Mouse (Mus musculus) embryonic facial prominence, embryonic 11.5 days (tissue): ENCODE data around the gene Dcaf15. TPM values are rescaled to one million over a fixed set of nuclear protein-coding genes. Genes with fewer than 3 reads are reported as not detected.

Experiments used
- ATAC-seq: fragments of 200-750 bp; cut with Nextera tagmentation; replicated peaks from 2 replicates; pipeline ENCODE4 v1.8.0; 2017; ENCODE audit warnings: low read depth; ENCODE audit not compliant: insufficient number of reproducible peaks, low FRiP score, low TSS enrichment
- DNase-seq: peaks from one replicate; pipeline ENCODE4 v3.0.0-alpha.2; 2015; ENCODE audit warnings: low spot score
- H3K27ac ChIP-seq: fragments of 300-500 bp; sonication (generic); replicated peaks from 2 replicates; pipeline ENCODE4 v1.5.1; 2014; ENCODE audit warnings: mild to moderate bottlenecking, low read depth, low read length, control low read depth
- H3K27me3 ChIP-seq: fragments of 300-500 bp; sonication (generic); 2 replicates; pipeline ENCODE4 v1.6.1; 2014; ENCODE audit warnings: mild to moderate bottlenecking, low read length, moderate library complexity, mixed read lengths; ENCODE audit not compliant: control insufficient read depth, insufficient read depth
- H3K36me3 ChIP-seq: fragments of 300-500 bp; sonication (generic); replicated peaks from 2 replicates; pipeline ENCODE4 v1.6.1; 2014; ENCODE audit warnings: low read depth, mild to moderate bottlenecking, low read length, moderate library complexity, mixed read lengths; ENCODE audit not compliant: control insufficient read depth, insufficient read depth
- H3K4me1 ChIP-seq: fragments of 300-500 bp; sonication (generic); 2 replicates; pipeline ENCODE4 v1.6.1; 2014; ENCODE audit warnings: low read length, mixed read lengths; ENCODE audit not compliant: control insufficient read depth, insufficient read depth
- H3K4me2 ChIP-seq: fragments of 300-500 bp; sonication (generic); 2 replicates; pipeline ENCODE4 v1.6.1; 2014; ENCODE audit warnings: low read depth, mild to moderate bottlenecking, control low read depth, low read length, moderate library complexity
- H3K4me3 ChIP-seq: fragments of 300-500 bp; sonication (generic); 2 replicates; pipeline ENCODE4 v1.5.1; 2014; ENCODE audit warnings: low read depth, low read length, control low read depth
- H3K9ac ChIP-seq: fragments of 300-500 bp; sonication (generic); replicated peaks from 2 replicates; pipeline ENCODE4 v1.6.1; 2014; ENCODE audit warnings: mild to moderate bottlenecking, control low read depth, low read length
- H3K9me3 ChIP-seq: fragments of 300-500 bp; sonication (generic); replicated peaks from 2 replicates; pipeline ENCODE4 v1.6.1; 2016; ENCODE audit warnings: mild to moderate bottlenecking, low read length, inconsistent platforms, mixed read lengths; ENCODE audit not compliant: control insufficient read depth
- WGBS: fragments of 180-500 bp; shearing (Covaris S2); extraction: QIAGEN DNeasy Blood & Tissue Kit; methylation state at CpG from one replicate; pipeline ENCODE4 v1.1.7; 2014; 5-methylcytosine and 5-hydroxymethylcytosine counted together
- polyA plus RNA-seq: library from polyadenylated mRNA; unstranded; fragments of >200 nt; fragmentation: Nextera tagmentation; extraction: Ambion mirVana; gene quantifications from 2 replicates; pipeline ENCODE4 v1.2.1, GENCODE M21; 2014

The Dcaf15 gene
- polyA plus RNA-seq, 1 experiment from 2014 or later, result 9.8 TPM

GRCm38 (mm10) chr8:84115646-84116045, 11.1 kb upstream of the Dcaf15 start:
- WGBS, result 82% methylated on average over 6 of the region's 6 CpGs
- no peak overlapping the region for H3K4me3 ChIP-seq
- no peaks in the 10 kb centered on the region for H3K36me3 ChIP-seq
- no peaks in the 10 kb centered on the region for H3K9me3 ChIP-seq
- DNase-seq (no peak), ATAC-seq (no peak)
- H3K4me1 ChIP-seq, result no peaks in the 10 kb centered on the region
- H3K27ac ChIP-seq, result no peak overlapping the region
- no peak overlapping the region for H3K9ac ChIP-seq
- H3K27me3 ChIP-seq, result no peaks in the 10 kb centered on the region
- no peak overlapping the region for H3K4me2 ChIP-seq

DNA sequence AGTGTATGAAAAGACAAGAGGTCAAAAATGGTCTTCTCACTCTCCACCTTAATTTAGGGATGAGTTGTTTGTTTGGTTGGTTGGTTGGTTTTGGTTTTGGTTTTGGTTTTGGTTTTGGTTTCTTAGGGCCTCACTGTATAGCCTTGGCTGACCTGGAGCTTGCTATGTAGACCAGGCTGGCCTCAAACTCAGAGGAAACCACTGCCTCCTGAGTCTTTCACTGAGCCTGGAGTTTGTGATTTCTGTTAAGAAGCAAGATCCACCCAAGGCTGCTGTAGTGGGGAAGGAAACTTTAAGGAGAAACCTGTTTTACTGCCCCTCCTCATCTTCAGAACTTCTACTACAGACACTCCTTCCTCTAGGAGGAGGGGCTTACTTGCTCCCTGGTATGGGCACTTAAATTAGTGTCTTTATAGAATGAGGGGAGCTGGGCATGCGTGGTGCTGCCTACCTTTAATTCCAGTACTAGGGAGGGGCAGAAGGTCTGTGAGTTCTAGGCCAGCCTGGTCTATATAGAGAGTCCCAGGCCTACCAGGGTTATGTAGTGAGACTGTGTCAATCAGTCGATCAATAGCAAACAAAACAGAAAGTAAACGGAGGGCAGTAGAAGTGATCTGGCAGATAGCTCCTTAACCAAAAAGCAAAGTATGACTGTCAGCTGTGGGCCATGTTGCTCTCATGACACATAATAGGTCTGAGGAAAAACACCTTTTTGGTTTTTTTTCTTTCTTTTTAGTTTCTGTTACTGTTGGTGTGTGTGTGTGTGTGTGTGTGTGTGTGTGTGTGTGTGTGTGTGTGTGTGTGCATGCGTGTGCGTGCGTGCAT, 1.9 kb upstream of the Dcaf15 start:
- ATAC-seq, result no peak
- Histone ChIP-seq H3K4me3 (no peak overlapping the region), H3K4me2 (no peak overlapping the region), H3K9ac (no peak overlapping the region), H3K27ac (no peak overlapping the region), H3K4me1 (peaks cover 4% of the 10 kb centered on the region; the same call in 1 of the 2 replicates), H3K27me3 (no peaks in the 10 kb centered on the region), H3K36me3 (no peaks in the 10 kb centered on the region), H3K9me3 (no peaks in the 10 kb centered on the region)
- DNase-seq, result no peak
- 91% methylated on average over 6 of the region's 6 CpGs for WGBS

DNA sequence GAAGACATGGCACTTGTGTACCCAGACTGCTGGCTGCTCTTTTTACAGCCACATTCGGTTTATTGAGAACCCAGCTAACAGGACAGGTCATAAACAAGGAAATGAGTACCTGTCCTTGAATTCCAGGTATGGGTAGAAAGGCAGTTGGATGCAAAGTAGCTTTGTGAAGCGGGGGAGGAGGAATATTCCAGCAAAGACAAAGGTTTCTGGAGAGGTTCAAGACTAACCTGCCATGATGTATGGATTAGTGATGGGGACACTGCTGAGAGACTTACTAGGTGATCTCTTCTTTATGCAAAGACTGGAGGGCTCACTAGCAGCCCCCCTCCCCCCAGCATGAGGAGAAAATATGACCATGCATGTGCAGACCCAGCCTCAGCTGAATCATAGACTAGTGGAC, 1.1 kb upstream of the Dcaf15 start:
- no peak overlapping the region for H3K4me2 ChIP-seq
- no peak for DNase-seq
- no peaks in the 10 kb centered on the region for H3K36me3 ChIP-seq
- H3K27me3 ChIP-seq, result no peaks in the 10 kb centered on the region
- H3K9ac ChIP-seq, result no peak overlapping the region
- no peak overlapping the region for H3K4me3 ChIP-seq
- no peak for ATAC-seq
- no peak overlapping the region for H3K27ac ChIP-seq
- H3K9me3 ChIP-seq, result no peaks in the 10 kb centered on the region
- H3K4me1 ChIP-seq, result peaks cover 4% of the 10 kb centered on the region; the same call in 1 of the 2 replicates
- WGBS, result 89% methylated on average over 2 of the region's 2 CpGs

DNA sequence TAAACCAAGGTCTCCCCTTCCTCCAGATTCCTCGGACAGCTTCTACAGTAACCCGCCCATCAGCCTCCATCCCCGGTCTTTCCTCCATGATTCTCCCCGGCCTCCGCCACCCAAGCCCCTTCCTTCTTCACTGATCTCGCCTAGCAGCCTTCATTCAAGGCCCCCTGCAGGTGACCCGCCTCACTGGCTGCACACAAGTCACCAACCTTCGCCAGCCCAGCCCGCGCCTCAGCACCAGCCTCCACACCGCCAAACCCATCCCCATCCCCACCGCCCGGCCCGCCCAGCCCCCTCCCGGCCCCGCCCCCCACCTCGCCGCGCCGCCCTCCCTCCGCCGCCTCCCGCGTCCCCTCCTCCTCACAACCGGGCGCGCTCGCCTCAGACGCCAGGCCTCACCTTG, 347 bp downstream of the Dcaf15 start:
- peak; percentile 83 for ATAC-seq
- Histone ChIP-seq H3K36me3 (no peaks in the 10 kb centered on the region), H3K9ac (peak overlapping the region; percentile 90), H3K4me3 (peak overlapping the region; percentile 69), H3K27me3 (no peaks in the 10 kb centered on the region), H3K4me2 (peak overlapping the region; percentile 66), H3K27ac (peak overlapping the region; percentile 89), H3K9me3 (no peaks in the 10 kb centered on the region), H3K4me1 (peaks cover 4% of the 10 kb centered on the region; the same call in 1 of the 2 replicates)
- WGBS, result 1% methylated on average over 25 of the region's 29 CpGs
- peak; percentile 80 for DNase-seq

GRCm38 (mm10) chr8:84103601-84104000, 967 bp downstream of the Dcaf15 start:
- 0 out of 2 replicates have a peak, but pooled peaks cover 2% of the 10 kb centered on the region for H3K36me3 ChIP-seq
- peak overlapping the region; percentile 66 for H3K4me2 ChIP-seq
- DNase-seq (no peak), ATAC-seq (no peak)
- no peak overlapping the region for H3K27ac ChIP-seq
- WGBS, result 63% methylated on average over 3 of the region's 3 CpGs
- peak overlapping the region; percentile 69 for H3K4me3 ChIP-seq
- H3K27me3 ChIP-seq, result no peaks in the 10 kb centered on the region
- H3K4me1 ChIP-seq, result peaks cover 4% of the 10 kb centered on the region; the same call in 1 of the 2 replicates
- peak overlapping the region; percentile 90 for H3K9ac ChIP-seq
- no peaks in the 10 kb centered on the region for H3K9me3 ChIP-seq

- DNase-seq (no peak), ATAC-seq (no peak)
- no peak overlapping the region for H3K4me2 ChIP-seq
- no peaks in the 10 kb centered on the region for H3K27me3 ChIP-seq
- peaks cover 4% of the 10 kb centered on the region; the same call in 1 of the 2 replicates for H3K4me1 ChIP-seq
- no peak overlapping the region for H3K27ac ChIP-seq
- 93% methylated on average over 25 of the region's 25 CpGs for WGBS
- no peak overlapping the region for H3K9ac ChIP-seq
- H3K36me3 ChIP-seq, result peaks cover 10% of the 10 kb centered on the region
- H3K4me3 ChIP-seq, result no peak overlapping the region
- H3K9me3 ChIP-seq, result no peaks in the 10 kb centered on the region
These were observed 2.9 kb downstream of the Dcaf15 start for GRCm38 (mm10) chr8:84101476-84102270.

GRCm38 (mm10) chr8:84098376-84098775, 6.2 kb downstream of the Dcaf15 start:
- no peak for ATAC-seq
- Histone ChIP-seq H3K36me3 (peaks cover 10% of the 10 kb centered on the region), H3K4me3 (no peak overlapping the region), H3K9me3 (no peaks in the 10 kb centered on the region), H3K9ac (no peak overlapping the region), H3K27ac (no peak overlapping the region), H3K4me1 (peaks cover 2% of the 10 kb centered on the region; the same call in 1 of the 2 replicates), H3K27me3 (no peaks in the 10 kb centered on the region), H3K4me2 (no peak overlapping the region)
- 96% methylated on average over 7 of the region's 7 CpGs for WGBS
- DNase-seq, result no peak

DNA sequence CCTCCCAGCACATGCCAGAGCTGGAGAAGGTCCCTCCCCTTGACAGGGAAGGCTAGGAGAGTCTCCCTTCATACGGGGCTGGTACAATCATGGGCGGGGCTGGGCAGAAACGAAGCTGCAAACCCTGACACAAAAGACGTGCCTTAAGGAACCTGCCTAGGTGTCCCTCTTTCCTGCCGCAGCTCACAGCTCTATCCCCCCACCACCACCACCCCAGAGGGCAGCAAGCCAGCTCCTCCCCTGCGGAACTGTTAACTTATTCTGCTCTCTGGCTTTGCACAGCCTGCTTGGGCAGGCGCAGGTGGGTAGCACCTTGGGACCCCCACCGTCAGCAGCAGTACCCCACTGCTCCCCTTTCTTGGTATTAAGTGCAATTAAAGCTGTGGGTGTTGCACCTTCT, 8.5 kb downstream of the Dcaf15 start:
- H3K27ac ChIP-seq, result no peak overlapping the region
- H3K4me2 ChIP-seq, result no peak overlapping the region
- H3K9me3 ChIP-seq, result no peaks in the 10 kb centered on the region
- WGBS, result 71% methylated on average over 8 of the region's 8 CpGs
- no peak overlapping the region for H3K9ac ChIP-seq
- no peak overlapping the region for H3K4me3 ChIP-seq
- H3K27me3 ChIP-seq, result no peaks in the 10 kb centered on the region
- ATAC-seq (no peak), DNase-seq (no peak)
- no peaks in the 10 kb centered on the region for H3K4me1 ChIP-seq
- peaks cover 13% of the 10 kb centered on the region for H3K36me3 ChIP-seq
